Mouse (Mus musculus): ENCODE data around the gene Cuedc2. TPM values are rescaled to one million over a fixed set of nuclear protein-coding genes. Genes with fewer than 3 reads are reported as not detected.

The Cuedc2 gene
- polyA plus RNA-seq, 1 experiment from 2014 or later = 405 TPM

DNA sequence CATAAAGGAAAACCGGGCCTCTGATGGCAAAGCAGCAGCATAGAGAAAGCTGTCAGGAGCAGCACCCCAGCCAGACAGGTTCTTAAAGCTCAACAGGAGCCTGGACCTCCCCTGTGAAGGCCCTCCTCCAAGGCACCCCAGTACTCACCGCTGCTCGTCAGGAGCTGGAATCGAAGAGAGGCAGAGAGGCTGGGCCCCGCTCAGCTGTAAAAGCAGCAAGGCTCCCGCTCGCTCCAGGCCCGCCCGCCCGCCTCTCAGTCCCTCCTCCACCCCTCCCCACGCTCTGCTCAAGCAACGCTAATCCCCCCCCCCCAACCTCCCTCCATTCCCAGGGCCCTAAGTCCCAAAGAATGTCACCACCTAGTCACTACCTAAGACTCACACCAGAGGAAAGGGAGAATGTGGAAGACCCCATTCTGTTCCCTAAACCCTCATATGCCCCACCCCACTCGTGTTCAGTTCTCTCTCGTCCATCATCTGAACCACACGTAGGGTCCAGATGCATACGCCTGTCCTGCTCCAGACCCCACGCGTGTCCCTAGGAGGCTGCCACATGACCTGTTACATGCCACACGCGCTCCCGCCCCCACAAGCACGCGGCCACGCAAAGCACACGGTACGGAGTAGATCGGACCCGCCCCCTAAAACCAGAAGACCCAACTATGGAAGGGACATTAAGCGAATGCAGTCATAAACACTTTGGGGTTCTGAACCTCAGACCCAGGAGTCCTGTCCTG lies 12.3 kb downstream of the Cuedc2 start:
- H3K27me3 ChIP-seq (replicated peaks; ENCODE audit: control insufficient read depth, insufficient read depth, low read length) = no peaks in the 10 kb centered on the region; the same call in 1 of the 2 replicates
- H3K9ac ChIP-seq (ENCODE audit: low read length) = peak overlapping the region; percentile 77
- WGBS = 3% methylated on average over 28 of the region's 29 CpGs
- H3K36me3 ChIP-seq (ENCODE audit: control insufficient read depth, insufficient read depth, low read length) = peaks cover 12% of the 10 kb centered on the region
- H3K9me3 ChIP-seq (replicated peaks; ENCODE audit: control insufficient read depth, low read length) = no peaks in the 10 kb centered on the region
- peaks cover 47% of the 10 kb centered on the region for H3K4me1 ChIP-seq (ENCODE audit: control insufficient read depth, insufficient read depth, low read length)
- H3K4me2 ChIP-seq (ENCODE audit: low read length) = peak overlapping the region; percentile 100
- H3K27ac ChIP-seq (ENCODE audit: low read depth, low read length) = peak overlapping the region; percentile 96; the same call in 1 of the 2 replicates
- DNase-seq (ENCODE audit: low spot score) = no peak
- peak overlapping the region; percentile 68 for H3K4me3 ChIP-seq (ENCODE audit: low read depth, low read length)
- no peak for ATAC-seq

DNA sequence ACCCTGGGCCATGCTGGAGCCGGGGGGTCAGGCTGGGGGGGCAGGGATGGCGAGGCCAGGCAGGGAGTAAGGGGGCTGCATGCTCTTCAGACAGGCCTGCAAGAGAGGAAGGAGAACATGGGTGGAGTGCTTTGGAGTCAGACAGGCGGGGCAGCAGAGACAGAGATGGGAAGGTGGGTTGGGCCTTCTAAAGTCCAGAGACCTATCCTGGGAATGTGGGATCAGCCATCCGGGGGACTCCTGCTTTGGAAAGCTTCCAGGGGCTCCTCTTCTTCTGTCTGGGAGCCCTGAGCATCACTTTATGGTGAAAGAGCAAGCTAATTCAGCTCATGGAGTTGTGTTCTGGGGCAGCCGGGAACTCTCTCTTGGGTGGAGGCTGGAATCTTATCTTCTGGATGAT lies 13.6 kb downstream of the Cuedc2 start:
- peak overlapping the region; percentile 77; the same call in 1 of the 2 replicates for H3K9ac ChIP-seq (ENCODE audit: low read length)
- ATAC-seq = no peak
- H3K4me3 ChIP-seq (ENCODE audit: low read depth, low read length) = peak overlapping the region; percentile 68
- peaks cover 6% of the 10 kb centered on the region for H3K27me3 ChIP-seq (replicated peaks; ENCODE audit: control insufficient read depth, insufficient read depth, low read length)
- H3K36me3 ChIP-seq (ENCODE audit: control insufficient read depth, insufficient read depth, low read length) = no peaks in the 10 kb centered on the region
- H3K4me2 ChIP-seq (ENCODE audit: low read length) = peak overlapping the region; percentile 100
- WGBS = 65% methylated on average over 5 of the region's 5 CpGs
- H3K4me1 ChIP-seq (ENCODE audit: control insufficient read depth, insufficient read depth, low read length) = peaks cover 50% of the 10 kb centered on the region
- H3K27ac ChIP-seq (ENCODE audit: low read depth, low read length) = no peak overlapping the region
- no peak for DNase-seq (ENCODE audit: low spot score)
- H3K9me3 ChIP-seq (replicated peaks; ENCODE audit: control insufficient read depth, low read length) = no peaks in the 10 kb centered on the region

DNA sequence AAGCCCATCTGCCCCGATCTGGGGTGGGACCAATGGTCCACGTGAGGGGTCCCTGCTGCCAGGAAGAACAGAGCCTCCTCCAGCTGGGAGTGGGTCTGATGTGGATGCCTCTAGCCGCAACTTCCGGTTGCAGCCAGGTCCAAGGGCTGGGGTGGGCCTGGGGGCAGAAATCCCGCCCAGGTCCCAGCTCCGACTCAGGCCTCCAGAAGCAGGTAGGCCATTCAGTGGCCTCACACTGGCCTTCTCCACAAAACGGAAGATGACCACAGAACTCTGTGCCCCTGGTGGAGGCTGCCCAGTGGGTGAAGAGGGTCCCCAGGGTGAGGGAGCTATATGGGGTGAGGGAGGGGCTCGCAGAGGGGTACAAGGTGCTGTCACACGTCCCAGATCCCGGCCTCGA lies 14.1 kb downstream of the Cuedc2 start:
- H3K36me3 ChIP-seq (ENCODE audit: control insufficient read depth, insufficient read depth, low read length) = no peaks in the 10 kb centered on the region
- WGBS = 67% methylated on average over 11 of the region's 11 CpGs
- H3K4me3 ChIP-seq (ENCODE audit: low read depth, low read length) = no peak overlapping the region
- no peaks in the 10 kb centered on the region for H3K9me3 ChIP-seq (replicated peaks; ENCODE audit: control insufficient read depth, low read length)
- ATAC-seq (no peak), DNase-seq (ENCODE audit: low spot score) (no peak)
- H3K27ac ChIP-seq (ENCODE audit: low read depth, low read length) = no peak overlapping the region
- H3K9ac ChIP-seq (ENCODE audit: low read length) = peak overlapping the region; percentile 21; the same call in 1 of the 2 replicates
- peak overlapping the region; percentile 100 for H3K4me2 ChIP-seq (ENCODE audit: low read length)
- peaks cover 10% of the 10 kb centered on the region for H3K27me3 ChIP-seq (replicated peaks; ENCODE audit: control insufficient read depth, insufficient read depth, low read length)
- peaks cover 45% of the 10 kb centered on the region for H3K4me1 ChIP-seq (ENCODE audit: control insufficient read depth, insufficient read depth, low read length)

DNA sequence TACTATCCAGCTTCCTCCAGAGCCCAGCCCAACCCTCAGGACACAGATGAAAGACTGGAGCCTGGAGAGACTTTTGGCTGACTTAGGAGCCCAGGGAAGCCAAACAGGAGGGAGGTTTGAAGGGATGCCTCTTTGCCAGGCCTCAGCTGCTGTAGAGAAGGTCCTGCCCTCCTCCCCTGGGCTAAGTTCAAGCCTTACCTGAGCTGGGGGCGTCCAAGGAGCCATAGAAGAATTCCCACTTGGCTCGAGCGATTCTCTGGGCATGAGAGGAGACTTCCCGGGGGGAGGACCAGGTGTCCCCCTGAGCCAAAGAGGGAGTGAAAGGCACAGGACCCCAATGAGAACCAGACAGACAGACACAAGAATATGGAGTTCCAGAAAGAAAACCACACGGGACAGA lies 14.8 kb downstream of the Cuedc2 start:
- Histone ChIP-seq H3K4me2 (ENCODE audit: low read length) (no peak overlapping the region), H3K9ac (ENCODE audit: low read length) (no peak overlapping the region), H3K4me3 (ENCODE audit: low read depth, low read length) (no peak overlapping the region), H3K27ac (ENCODE audit: low read depth, low read length) (no peak overlapping the region), H3K9me3 (replicated peaks; ENCODE audit: control insufficient read depth, low read length) (no peaks in the 10 kb centered on the region), H3K4me1 (ENCODE audit: control insufficient read depth, insufficient read depth, low read length) (peaks cover 48% of the 10 kb centered on the region), H3K36me3 (ENCODE audit: control insufficient read depth, insufficient read depth, low read length) (no peaks in the 10 kb centered on the region), H3K27me3 (replicated peaks; ENCODE audit: control insufficient read depth, insufficient read depth, low read length) (peaks cover 14% of the 10 kb centered on the region)
- DNase-seq (ENCODE audit: low spot score) = no peak
- whole genome bisulfite sequencing = 79% methylated on average over 5 of the region's 5 CpGs
- no peak for ATAC-seq

DNA sequence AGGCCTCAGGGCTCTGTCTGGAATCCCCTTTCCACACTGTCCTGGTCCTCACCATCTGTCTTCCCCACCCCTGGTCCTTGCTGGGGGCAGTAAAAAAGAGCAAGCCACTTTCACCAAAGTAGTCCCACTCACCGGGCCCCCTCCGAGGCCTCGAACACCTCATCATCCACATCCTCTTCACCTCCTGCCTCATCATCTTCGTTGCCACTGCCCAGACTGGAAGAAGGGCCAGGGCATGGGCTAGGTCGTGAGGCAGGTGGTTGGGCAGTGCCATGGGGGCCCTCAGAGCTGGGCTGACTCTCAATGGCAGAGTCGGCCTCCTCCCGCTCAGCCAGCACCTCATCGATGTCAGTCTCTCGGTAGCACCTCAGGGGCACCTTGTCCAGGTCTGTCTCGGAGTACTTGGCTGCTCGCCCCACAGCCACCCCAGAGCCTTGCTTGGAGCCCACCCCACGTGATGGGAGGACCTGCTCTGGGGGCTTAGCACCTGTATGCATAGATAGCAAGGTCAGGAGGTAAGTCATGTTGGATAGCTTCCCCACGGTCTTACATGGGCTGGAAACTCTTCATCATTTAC lies 15.4 kb downstream of the Cuedc2 start:
- H3K4me3 ChIP-seq (ENCODE audit: low read depth, low read length) = no peak overlapping the region
- no peak overlapping the region for H3K4me2 ChIP-seq (ENCODE audit: low read length)
- no peaks in the 10 kb centered on the region for H3K36me3 ChIP-seq (ENCODE audit: control insufficient read depth, insufficient read depth, low read length)
- no peak for ATAC-seq
- H3K9me3 ChIP-seq (replicated peaks; ENCODE audit: control insufficient read depth, low read length) = no peaks in the 10 kb centered on the region
- peaks cover 20% of the 10 kb centered on the region for H3K27me3 ChIP-seq (replicated peaks; ENCODE audit: control insufficient read depth, insufficient read depth, low read length)
- DNase-seq (ENCODE audit: low spot score) = no peak
- WGBS = 80% methylated on average over 13 of the region's 13 CpGs
- peaks cover 51% of the 10 kb centered on the region for H3K4me1 ChIP-seq (ENCODE audit: control insufficient read depth, insufficient read depth, low read length)
- H3K9ac ChIP-seq (ENCODE audit: low read length) = no peak overlapping the region
- no peak overlapping the region; the same call in 1 of the 2 replicates for H3K27ac ChIP-seq (ENCODE audit: low read depth, low read length)

DNA sequence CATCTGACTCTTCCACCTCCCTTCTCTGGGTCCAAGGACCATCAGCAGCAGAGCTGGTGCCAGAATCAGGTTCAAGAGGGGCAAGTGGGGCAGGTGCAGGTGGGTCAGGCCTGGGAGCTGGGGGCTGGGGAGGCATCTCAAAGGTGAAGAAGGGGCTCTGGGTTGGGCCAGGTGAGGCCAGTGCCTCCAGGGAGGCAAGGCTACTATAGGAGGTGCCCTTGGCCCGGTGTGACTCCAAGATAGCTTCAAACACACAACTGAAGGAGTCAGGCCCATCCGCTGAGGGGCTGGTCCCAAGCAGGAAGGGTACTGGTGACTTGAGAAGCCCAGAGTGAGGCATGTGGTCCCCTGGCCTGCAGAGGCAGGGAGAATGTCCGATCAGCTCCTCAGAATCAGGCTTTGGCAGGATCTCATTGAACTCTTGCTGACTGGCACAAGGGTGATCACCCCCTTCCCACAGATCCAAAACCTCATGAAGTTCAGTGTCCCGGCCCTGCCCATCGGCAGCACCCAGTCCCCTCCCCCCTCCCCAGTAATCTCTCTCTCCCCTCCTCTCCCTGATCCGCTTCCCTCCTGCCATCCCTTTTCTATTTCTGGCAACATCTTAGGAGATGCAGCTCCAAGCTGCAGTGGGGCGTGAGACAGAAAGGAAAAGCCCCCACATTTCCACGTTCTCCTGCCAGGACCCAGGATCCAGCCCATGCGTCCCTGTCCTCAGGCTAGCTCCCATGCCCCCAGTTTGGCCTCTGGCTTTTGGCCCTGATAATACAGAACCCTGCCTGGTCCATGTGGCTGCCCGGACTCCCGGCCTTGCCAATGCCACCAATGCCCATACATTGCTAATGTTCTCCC lies 16.1 kb downstream of the Cuedc2 start:
- no peak for ATAC-seq
- peak overlapping the region; percentile 30 for H3K4me2 ChIP-seq (ENCODE audit: low read length)
- peaks cover 50% of the 10 kb centered on the region for H3K4me1 ChIP-seq (ENCODE audit: control insufficient read depth, insufficient read depth, low read length)
- peak overlapping the region; percentile 84 for H3K27ac ChIP-seq (ENCODE audit: low read depth, low read length)
- H3K9me3 ChIP-seq (replicated peaks; ENCODE audit: control insufficient read depth, low read length) = no peaks in the 10 kb centered on the region
- H3K36me3 ChIP-seq (ENCODE audit: control insufficient read depth, insufficient read depth, low read length) = no peaks in the 10 kb centered on the region
- no peak overlapping the region for H3K4me3 ChIP-seq (ENCODE audit: low read depth, low read length)
- peaks cover 27% of the 10 kb centered on the region for H3K27me3 ChIP-seq (replicated peaks; ENCODE audit: control insufficient read depth, insufficient read depth, low read length)
- WGBS = 45% methylated on average over 11 of the region's 11 CpGs
- H3K9ac ChIP-seq (ENCODE audit: low read length) = peak overlapping the region; percentile 37; the same call in 1 of the 2 replicates
- DNase-seq (ENCODE audit: low spot score) = no peak

DNA sequence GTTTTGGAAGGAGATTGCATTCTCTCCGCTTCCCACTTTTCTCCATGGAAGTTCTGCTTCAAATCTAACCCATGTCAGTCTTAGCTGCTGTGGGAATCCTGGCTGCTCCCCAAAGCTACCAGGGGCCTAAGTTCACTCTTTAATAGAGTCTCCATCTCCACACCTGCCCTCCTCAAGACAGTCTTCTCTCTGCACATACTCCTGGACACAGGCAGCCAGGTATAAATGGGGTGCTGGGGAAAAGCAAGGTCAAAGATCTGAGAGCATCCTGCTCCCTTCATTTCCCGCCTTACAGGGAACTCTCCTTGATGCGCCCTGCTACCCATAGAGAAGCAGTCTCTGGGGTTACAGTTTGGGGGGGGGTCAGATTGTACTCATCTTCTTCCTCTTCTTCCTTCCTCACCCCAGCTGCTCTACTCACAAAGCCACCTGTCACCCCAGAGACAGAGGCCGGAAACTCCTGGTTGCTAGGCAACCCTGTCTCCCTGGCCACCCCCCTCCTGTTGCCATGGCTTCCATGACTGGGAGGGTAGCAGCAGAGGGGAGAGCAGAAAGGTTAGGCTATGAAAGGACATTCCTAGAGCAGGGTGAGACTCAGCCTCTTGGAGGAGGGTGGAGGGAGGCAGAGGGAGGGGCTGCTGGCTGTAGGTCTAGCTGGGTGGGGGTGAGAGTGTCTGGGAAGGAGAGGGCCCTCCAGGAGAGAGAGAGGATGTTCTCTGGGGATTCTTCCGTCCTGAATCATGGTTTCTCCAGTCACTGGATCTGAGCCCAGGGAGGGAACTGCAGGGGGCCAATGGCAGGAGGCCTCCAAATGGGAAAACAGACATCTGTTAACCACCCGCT lies 17.2 kb downstream of the Cuedc2 start:
- Histone ChIP-seq H3K36me3 (ENCODE audit: control insufficient read depth, insufficient read depth, low read length) (no peaks in the 10 kb centered on the region), H3K9me3 (replicated peaks; ENCODE audit: control insufficient read depth, low read length) (no peaks in the 10 kb centered on the region), H3K27me3 (replicated peaks; ENCODE audit: control insufficient read depth, insufficient read depth, low read length) (peaks cover 38% of the 10 kb centered on the region), H3K4me1 (ENCODE audit: control insufficient read depth, insufficient read depth, low read length) (peaks cover 49% of the 10 kb centered on the region), H3K9ac (ENCODE audit: low read length) (peak overlapping the region; percentile 1; the same call in 1 of the 2 replicates), H3K4me2 (ENCODE audit: low read length) (peak overlapping the region; percentile 30), H3K4me3 (ENCODE audit: low read depth, low read length) (no peak overlapping the region), H3K27ac (ENCODE audit: low read depth, low read length) (peak overlapping the region; percentile 84)
- WGBS = 20% methylated on average over 6 of the region's 6 CpGs
- DNase-seq (ENCODE audit: low spot score) (peak; percentile 77), ATAC-seq (peak; percentile 54)

DNA sequence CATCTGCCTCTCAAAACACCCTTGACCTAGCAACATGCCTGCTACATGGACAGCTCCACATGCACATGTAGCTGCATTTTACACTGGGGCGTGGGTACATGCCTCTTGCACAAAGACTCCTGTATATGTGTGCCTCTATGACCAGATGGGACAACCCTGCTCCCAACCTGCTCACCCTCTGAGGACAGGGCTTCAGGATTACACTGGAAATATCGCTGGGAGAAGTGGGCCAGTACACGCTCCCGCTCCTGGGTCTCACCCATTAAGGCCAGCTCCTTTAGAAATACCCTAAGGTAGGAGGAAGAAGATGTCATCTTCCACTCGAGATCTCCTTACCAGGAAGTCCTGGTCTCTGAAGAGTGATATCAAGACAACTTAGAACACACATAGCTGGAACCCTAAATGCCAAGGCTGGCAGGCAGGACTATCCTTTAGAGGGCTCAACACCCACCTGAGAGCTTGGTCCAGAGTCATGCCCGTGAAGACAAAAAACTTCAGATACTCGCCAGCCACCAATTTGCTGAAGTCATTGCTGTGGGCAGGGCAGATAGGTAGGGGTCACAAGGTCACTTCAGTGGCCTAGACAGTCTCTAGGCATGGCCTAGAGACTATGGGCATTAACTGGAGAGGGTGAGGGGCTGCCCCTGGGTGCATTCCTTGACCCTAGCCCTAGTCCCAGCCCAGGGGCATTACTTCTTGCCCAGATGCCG lies 18.3 kb downstream of the Cuedc2 start:
- Histone ChIP-seq H3K27me3 (replicated peaks; ENCODE audit: control insufficient read depth, insufficient read depth, low read length) (peaks cover 49% of the 10 kb centered on the region), H3K4me1 (ENCODE audit: control insufficient read depth, insufficient read depth, low read length) (peaks cover 47% of the 10 kb centered on the region), H3K9ac (ENCODE audit: low read length) (no peak overlapping the region), H3K9me3 (replicated peaks; ENCODE audit: control insufficient read depth, low read length) (no peaks in the 10 kb centered on the region), H3K27ac (ENCODE audit: low read depth, low read length) (no peak overlapping the region), H3K36me3 (ENCODE audit: control insufficient read depth, insufficient read depth, low read length) (no peaks in the 10 kb centered on the region), H3K4me2 (ENCODE audit: low read length) (no peak overlapping the region), H3K4me3 (ENCODE audit: low read depth, low read length) (no peak overlapping the region)
- DNase-seq (ENCODE audit: low spot score) = no peak
- 85% methylated on average over 8 of the region's 8 CpGs for WGBS
- no peak for ATAC-seq
